Comparison of ENCODE assay signal across 24 mouse cellular contexts in the genomic region with DNA sequence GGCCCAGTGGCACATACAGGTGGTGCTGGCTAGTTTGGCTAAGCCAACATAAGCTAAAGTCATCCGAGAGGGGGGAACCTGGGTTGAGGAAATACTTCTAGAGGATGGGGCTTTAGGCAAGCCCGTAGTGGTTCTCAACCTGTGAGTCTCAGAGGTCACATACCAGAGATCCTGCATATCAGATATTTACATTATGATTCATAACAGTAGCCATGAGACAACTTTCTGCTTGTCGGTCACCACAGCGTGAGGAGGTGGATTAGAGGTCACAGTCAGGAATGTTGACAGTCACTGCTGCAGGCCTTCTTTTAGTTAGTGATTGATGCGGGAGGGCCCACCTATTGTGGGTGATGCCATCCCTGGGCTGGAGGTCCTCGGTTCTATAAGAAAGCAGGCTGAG.
"Had no signal": no experiment of that assay in that cellular context is flagged by ENCODE, and none has a peak within 500 bp of the region (broad histone marks: within the 10 kb centered on the region; RNA-seq: fewer than 3 reads in every experiment).

No protein-coding gene starts in this region.

- DNase-seq: gastrocnemius, adult 2 months; gastrocnemius, postnatal 10 days; gastrocnemius, postnatal 25 days; heart, adult 18-20 months; heart, postnatal 10 days; heart, postnatal 4 days; kidney, adult 9 months; kidney, postnatal 4 days; liver had no signal

- H3K27me3 ChIP-seq: hindbrain, embryonic 12.5 days; intestine, embryonic 15.5 days; kidney, embryonic 15.5 days; limb, embryonic 12.5 days had no signal

- H3K4me3 ChIP-seq: gastrocnemius, adult 2 months; heart, embryonic 10.5 days; heart, embryonic 12.5 days; hindbrain, embryonic 10.5 days; hindbrain, embryonic 12.5 days; intestine, embryonic 15.5 days; kidney, embryonic 15.5 days; layer of hippocampus, adult 2 months; left cerebral cortex, adult 2 months; limb, embryonic 10.5 days; limb, embryonic 12.5 days had no signal

- H3K4me2 ChIP-seq: heart, embryonic 12.5 days; hindbrain, embryonic 12.5 days; hindbrain, embryonic 14.5 days; intestine, embryonic 15.5 days; kidney, embryonic 15.5 days; limb, embryonic 12.5 days; liver, embryonic 11.5 days had no signal

- H3K9me3 ChIP-seq: heart, embryonic 10.5 days; heart, embryonic 12.5 days; hindbrain, embryonic 10.5 days; hindbrain, embryonic 12.5 days; intestine, embryonic 15.5 days; kidney, embryonic 15.5 days; limb, embryonic 10.5 days; limb, embryonic 12.5 days had no signal

- H3K4me1 ChIP-seq: hindbrain, embryonic 12.5 days; kidney, embryonic 15.5 days had no signal

- H3K36me3 ChIP-seq: heart, embryonic 10.5 days; heart, embryonic 12.5 days; hindbrain, embryonic 10.5 days; hindbrain, embryonic 12.5 days; intestine, embryonic 15.5 days; kidney, embryonic 15.5 days; limb, embryonic 10.5 days; limb, embryonic 12.5 days had no signal

- H3K9ac ChIP-seq: heart, embryonic 12.5 days; hindbrain, embryonic 12.5 days; hindbrain, embryonic 14.5 days; intestine, embryonic 15.5 days; kidney, embryonic 15.5 days; limb, embryonic 12.5 days had no signal

- H3K27ac ChIP-seq: gastrocnemius, adult 2 months; heart, embryonic 10.5 days; hindbrain, embryonic 10.5 days; hindbrain, embryonic 12.5 days; hindbrain, embryonic 14.5 days; intestine, embryonic 15.5 days; kidney, embryonic 15.5 days; kidney, postnatal 0 days; layer of hippocampus, adult 2 months; left cerebral cortex, adult 2 months; limb, embryonic 10.5 days; limb, embryonic 12.5 days had no signal

- ATAC-seq: inflammation-experienced regulatory T-cells, adult 6 months; intestine, embryonic 15.5 days; intestine, postnatal 0 days had no signal
